Mouse (Mus musculus) right cerebral cortex, postnatal 4 days (tissue): ENCODE results near the gene Tubd1.

ENCODE experiments used
- DNase-seq: peaks from one replicate; pipeline ENCODE4 v3.0.0-alpha.2; 2022

Tubd1 gene

DNA sequence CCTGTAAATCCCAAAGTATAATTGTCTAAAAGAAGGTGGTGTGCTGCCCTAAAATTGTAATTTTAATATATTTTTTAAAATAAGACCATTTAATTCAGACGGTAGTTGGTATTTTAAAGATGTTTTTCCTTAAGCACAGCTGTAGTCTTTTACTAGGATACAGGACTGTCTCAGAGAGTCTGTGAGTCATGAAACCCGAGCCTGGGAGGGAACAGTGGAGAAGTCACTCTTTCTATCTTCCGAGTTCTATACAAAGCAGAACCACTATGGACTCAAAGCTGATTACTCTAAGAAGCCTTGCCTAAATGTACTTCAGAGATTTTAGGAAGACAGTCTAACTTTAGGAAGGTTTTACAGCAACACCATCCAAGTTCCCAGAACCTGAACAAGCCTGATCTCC is 57.3 kb downstream of the Tubd1 start:
- no peak for DNase-seq

DNA sequence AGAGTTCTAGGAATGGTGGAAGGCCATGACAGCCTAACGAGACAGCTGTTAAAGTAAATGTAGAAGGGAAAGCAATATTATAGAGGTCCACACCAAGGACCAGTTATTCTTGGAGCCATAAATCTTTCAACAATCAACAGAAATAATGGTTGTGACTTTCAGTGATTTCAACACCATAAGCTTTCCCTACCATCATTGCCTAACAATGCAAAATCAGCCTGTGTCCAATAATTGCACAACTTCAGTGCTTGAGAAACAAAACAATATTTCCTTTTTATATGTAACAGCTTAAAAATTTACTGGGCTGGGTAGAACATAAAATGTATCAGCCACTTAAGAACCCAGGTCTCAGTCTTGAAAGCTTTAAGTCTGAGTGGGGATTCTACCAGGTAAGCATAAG is 58.9 kb downstream of the Tubd1 start:
- DNase-seq, result no peak

DNA sequence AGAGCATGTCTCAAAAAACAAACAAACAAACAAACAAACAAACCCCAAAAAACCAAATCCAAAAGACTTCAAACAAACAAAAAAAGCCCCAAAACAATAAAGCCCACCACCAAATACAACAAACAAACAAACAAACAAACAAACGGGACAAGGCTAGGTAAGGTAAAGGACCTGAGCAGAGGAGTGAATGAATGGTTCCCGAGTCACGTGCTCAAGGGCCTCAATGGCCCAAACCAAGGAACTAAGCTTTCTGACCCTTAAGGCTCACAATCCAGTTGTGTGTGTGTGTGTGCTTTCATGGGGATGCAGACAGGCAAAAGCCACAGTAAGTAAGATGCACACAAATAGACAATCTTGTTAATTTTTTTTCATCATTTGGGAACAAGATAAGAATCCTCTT is 59.5 kb downstream of the Tubd1 start:
- DNase-seq, result no peak

DNA sequence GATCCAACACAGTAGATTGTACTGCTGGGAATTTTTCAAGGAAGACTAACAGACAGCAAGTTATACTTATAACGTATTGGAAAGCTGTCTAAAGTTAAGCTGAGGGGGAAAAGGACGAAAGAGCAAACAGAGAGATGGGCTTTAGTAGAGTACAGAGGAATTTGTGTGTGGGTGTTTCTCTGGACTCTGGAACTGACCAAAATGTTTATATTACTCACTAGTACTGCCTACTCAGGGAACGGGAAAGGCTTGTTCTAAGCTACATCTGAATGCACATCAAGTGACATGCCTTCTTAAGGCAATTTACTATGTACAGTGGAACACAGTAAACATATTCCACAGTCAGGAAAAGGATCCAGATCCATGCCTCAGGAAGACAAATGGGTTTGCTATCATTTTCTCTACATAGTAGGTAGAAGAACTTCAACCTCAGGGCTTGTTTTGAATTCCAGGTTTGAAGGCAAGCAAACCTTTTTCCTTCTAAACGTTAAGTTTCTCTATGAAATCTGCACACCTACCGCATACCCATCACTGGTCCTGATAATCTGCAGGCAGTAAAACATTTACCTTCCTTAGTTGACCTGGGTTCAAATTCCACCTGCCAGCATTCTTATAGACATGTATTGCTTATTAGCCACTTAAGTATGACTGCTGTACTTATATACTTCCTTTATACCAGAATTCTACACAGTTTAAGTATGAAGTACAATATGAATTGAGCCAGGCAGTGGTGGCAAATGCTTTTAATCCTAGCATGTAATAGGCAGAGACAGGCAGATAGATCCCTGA is 60.1 kb downstream of the Tubd1 start:
- DNase-seq, result no peak

DNA sequence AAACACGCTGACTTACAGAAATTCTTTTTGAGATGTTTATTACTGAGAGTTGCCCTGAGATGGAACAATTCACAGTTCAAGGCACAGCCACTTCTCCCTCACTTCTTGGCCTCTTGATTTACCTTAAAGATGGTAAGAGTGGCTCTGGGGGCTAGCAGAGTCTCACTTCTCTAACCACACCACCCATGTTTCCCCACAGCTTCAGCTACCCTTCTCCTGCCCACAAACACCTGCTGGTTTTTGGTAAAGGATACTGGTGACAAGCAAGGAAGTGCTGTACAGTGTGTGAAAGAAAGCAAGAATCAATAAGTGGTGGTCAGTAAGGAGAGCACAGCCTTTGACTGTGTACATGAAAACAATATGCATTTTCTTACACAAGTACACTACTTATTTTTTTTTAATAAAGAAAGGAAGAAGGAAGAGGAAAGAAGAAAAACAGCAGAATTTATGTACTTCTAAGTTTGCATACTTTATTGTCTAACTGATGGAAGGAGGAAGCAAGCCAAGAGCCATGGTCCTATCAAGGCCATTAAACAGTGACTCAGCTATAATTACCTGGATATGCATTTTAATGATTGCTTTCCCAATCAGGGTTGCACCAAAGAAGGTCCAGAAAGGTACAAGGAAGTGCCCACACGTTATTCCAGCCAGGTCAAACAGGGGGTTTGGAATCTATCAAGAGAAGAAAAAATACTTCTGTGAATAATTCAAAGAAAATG is 62.0 kb downstream of the Tubd1 start:
- DNase-seq, result no peak

DNA sequence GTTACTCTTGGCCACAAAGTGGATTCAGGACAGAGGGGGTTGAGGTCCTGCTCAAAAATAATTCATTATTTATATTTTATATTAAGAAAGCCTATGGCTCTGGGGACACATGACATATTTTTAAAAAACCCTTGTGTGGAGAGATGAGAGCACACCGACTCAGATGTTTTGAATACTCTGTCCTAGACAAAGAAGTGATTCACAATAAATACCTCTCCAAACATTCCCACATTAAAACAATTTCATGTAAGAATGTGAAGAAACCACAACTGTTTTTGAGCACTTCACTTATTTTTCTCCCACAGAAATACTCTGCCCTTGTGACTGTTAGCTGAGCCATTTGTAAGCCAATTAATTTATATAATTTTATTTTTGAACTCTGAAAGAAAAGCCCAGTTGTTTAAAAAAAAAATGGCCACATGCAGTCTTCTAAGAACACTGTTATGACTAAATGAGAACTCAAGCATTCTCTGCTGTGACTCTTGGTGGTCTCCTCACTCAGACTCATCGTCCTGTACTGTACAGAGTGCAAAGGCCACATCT is 63.1 kb downstream of the Tubd1 start:
- no peak for DNase-seq

DNA sequence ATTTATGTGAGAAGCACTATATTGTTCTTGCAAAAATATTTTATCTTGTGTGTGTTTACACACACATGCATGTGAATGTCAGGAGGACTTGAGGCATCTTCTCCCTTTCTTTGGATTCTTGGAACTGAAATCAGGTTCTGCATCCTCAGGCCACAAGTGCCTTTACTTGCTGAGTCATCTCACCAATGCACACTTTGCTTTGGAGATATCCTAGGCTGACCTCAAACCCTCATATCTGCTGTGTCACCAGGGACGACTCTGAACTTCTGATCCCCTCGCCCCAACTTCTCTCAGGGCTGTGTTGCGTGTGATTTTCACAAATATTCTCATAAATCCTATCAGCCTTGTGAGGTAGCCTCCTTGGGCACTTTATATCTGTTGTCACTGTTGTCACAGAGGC is 65.4 kb downstream of the Tubd1 start:
- DNase-seq, result no peak

DNA sequence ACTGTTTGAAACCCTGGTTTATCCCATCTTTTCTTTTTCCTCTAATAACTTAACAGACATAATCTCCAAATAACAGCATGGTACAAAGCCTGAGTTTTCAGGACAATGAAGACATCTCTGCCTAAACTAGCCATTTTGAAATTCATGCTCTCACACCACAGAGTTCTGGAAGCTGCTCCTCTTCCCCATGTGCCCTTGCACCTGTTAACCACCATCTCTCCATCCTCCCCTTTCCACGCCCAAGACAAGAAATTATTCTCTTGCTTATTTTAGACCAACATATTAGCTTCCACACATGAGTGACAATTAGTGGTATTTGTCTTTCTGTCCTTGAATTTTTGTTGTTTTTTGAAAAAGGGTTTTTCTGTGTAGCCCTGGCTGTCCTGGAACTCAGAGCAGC is 67.2 kb downstream of the Tubd1 start:
- DNase-seq, result no peak

DNA sequence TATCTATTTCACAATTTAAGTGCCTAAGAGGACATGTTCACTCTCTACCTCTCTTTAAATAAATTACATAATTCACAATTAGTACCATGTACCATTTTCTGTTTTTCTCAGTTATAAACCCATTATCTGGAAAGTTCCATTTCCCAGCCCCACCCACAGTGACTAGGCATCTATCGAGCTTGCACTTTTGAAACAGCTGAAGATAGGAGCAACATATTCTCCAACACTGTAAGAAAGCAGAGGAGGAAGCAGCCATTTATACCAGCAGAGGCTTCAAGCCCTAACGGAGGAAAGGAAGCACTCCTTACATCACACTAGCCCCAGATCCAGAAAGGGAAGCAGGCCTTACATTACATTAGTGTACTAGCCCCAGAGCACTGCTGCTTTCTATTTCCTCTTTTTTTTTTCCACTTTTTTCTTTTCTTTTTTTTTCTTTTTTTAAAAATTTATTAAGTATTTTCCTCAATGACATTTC is 69.3 kb downstream of the Tubd1 start:
- no peak for DNase-seq

DNA sequence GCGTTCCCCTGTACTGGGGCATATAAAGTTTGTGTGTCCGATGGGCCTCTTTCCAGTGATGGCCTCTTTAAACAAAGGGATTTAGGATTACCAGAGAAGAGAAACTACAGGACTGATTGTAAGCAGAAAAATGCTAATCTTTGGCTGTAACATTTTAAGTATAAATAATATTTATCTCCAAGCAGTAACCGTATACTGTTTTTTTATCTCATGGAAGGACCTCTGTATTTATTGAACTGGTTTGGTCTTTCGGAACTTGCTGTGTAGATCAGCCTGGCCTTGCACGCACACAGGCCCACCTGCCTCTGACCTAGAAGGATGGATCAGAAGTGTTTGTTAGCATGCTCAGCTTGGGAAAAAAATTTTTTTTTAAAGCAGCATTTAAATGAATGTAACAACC is 69.8 kb downstream of the Tubd1 start:
- no peak for DNase-seq
